12 mouse cellular contexts compared by ENCODE assay signal in genomic region chr10:80098630-80099029, GRCm38 (mm10). TPM values are rescaled to one million over a fixed set of nuclear protein-coding genes. Genes with fewer than 3 reads are reported as not detected.
DNase-seq lines count a peak whose midpoint lies in the region; ATAC-seq lines count a peak whose summit lies in the region.
"Had no signal": no experiment of that assay in that cellular context is flagged by ENCODE, and none has a peak within 500 bp of the region (broad histone marks: within the 10 kb centered on the region; RNA-seq: fewer than 3 reads in every experiment).

No protein-coding gene starts in this region.

- no peaks in the 10 kb centered on the region for H3K9me3 ChIP-seq in heart, embryonic 13.5 days
- no peaks in the 10 kb centered on the region for H3K9me3 ChIP-seq in heart, embryonic 11.5 days (replicated peaks; ENCODE audit: control insufficient read depth, low read length)
- no peaks in the 10 kb centered on the region for H3K9me3 ChIP-seq in embryonic facial prominence, embryonic 15.5 days (replicated peaks)
- H3K9me3 ChIP-seq in liver, embryonic 11.5 days (ENCODE audit: control insufficient read depth, low read length), result no peaks in the 10 kb centered on the region
- H3K9me3 ChIP-seq: midbrain, embryonic 12.5 days had no signal

- peaks cover 89% of the 10 kb centered on the region for H3K4me1 ChIP-seq in heart, embryonic 13.5 days
- peaks cover 68% of the 10 kb centered on the region for H3K4me1 ChIP-seq in heart, embryonic 11.5 days (ENCODE audit: control insufficient read depth, insufficient read depth, low read length)
- peaks cover 64% of the 10 kb centered on the region for H3K4me1 ChIP-seq in embryonic facial prominence, embryonic 15.5 days
- peaks cover 70% of the 10 kb centered on the region for H3K4me1 ChIP-seq in liver, embryonic 11.5 days (replicated peaks; ENCODE audit: control insufficient read depth, insufficient read depth, low read length)

- H3K4me3 ChIP-seq in heart, embryonic 13.5 days, result no peak overlapping the region
- no peak overlapping the region for H3K4me3 ChIP-seq in heart, embryonic 11.5 days (ENCODE audit: low read depth, low read length)
- H3K4me3 ChIP-seq in embryonic facial prominence, embryonic 15.5 days (replicated peaks), result no peak overlapping the region
- no peak overlapping the region for H3K4me3 ChIP-seq in liver, embryonic 11.5 days (ENCODE audit: low read depth, low read length)
- H3K4me3 ChIP-seq: layer of hippocampus, adult 2 months; midbrain, embryonic 12.5 days had no signal

- H3K4me2 ChIP-seq in heart, embryonic 13.5 days, result no peak overlapping the region
- no peak overlapping the region for H3K4me2 ChIP-seq in heart, embryonic 11.5 days
- no peak overlapping the region for H3K4me2 ChIP-seq in embryonic facial prominence, embryonic 15.5 days (replicated peaks)
- peak overlapping the region; percentile 26 for H3K4me2 ChIP-seq in liver, embryonic 11.5 days
- H3K4me2 ChIP-seq: hindbrain, embryonic 14.5 days; midbrain, embryonic 12.5 days had no signal

- no peak for ATAC-seq in heart, embryonic 13.5 days (ENCODE audit: extremely low read depth, insufficient number of reproducible peaks, low FRiP score, low TSS enrichment)
- ATAC-seq in heart, embryonic 11.5 days (replicated peaks; ENCODE audit: insufficient number of reproducible peaks, low FRiP score, low TSS enrichment), result no peak
- no peak for ATAC-seq in embryonic facial prominence, embryonic 15.5 days (ENCODE audit: insufficient number of reproducible peaks, low FRiP score, low TSS enrichment, low read depth)
- ATAC-seq in liver, embryonic 11.5 days (replicated peaks; ENCODE audit: low FRiP score), result no peak
- ATAC-seq in megakaryocyte progenitor cell, adult 5-6 weeks (replicated peaks; ENCODE audit: poor library complexity), result peak; percentile 20; the same call in 1 of the 2 replicates

- WGBS in heart, embryonic 13.5 days, result 71% methylated on average over 5 of the region's 5 CpGs
- WGBS in heart, embryonic 11.5 days (ENCODE audit: insufficient replicate concordance), result 77% methylated on average over 5 of the region's 5 CpGs
- 87% methylated on average over 5 of the region's 5 CpGs for whole genome bisulfite sequencing in embryonic facial prominence, embryonic 15.5 days
- WGBS in liver, embryonic 11.5 days, result 78% methylated on average over 5 of the region's 5 CpGs

- H3K27me3 ChIP-seq in heart, embryonic 13.5 days (replicated peaks), result no peaks in the 10 kb centered on the region
- no peaks in the 10 kb centered on the region for H3K27me3 ChIP-seq in heart, embryonic 11.5 days (ENCODE audit: control insufficient read depth, insufficient read depth, low read length)
- no peaks in the 10 kb centered on the region for H3K27me3 ChIP-seq in embryonic facial prominence, embryonic 15.5 days
- no peaks in the 10 kb centered on the region for H3K27me3 ChIP-seq in liver, embryonic 11.5 days (replicated peaks; ENCODE audit: control insufficient read depth, insufficient read depth, low read length)
- H3K27me3 ChIP-seq: midbrain, embryonic 12.5 days had no signal

- DNase-seq in liver, embryonic 11.5 days (ENCODE audit: low spot score), result no peak
- DNase-seq in Muller cell, postnatal 12 days (ENCODE audit: inconsistent ontology term), result no peak
- no peak for DNase-seq in layer of hippocampus, adult 9-10 months (ENCODE audit: low spot score)
- no peak for DNase-seq in cerebellum, postnatal 10 days
- DNase-seq: cerebellum, postnatal 14 days had no signal

- H3K36me3 ChIP-seq in heart, embryonic 13.5 days, result no peaks in the 10 kb centered on the region
- no peaks in the 10 kb centered on the region for H3K36me3 ChIP-seq in heart, embryonic 11.5 days (ENCODE audit: control insufficient read depth, insufficient read depth, low read length)
- H3K36me3 ChIP-seq in embryonic facial prominence, embryonic 15.5 days, result 0 out of 2 replicates have a peak, but pooled peaks cover 3% of the 10 kb centered on the region
- no peaks in the 10 kb centered on the region; the same call in 1 of the 2 replicates for H3K36me3 ChIP-seq in liver, embryonic 11.5 days (ENCODE audit: control insufficient read depth, insufficient read depth, low read length)
- H3K36me3 ChIP-seq: midbrain, embryonic 12.5 days had no signal

- peak overlapping the region; percentile 11; the same call in 1 of the 2 replicates for H3K9ac ChIP-seq in heart, embryonic 13.5 days
- no peak overlapping the region for H3K9ac ChIP-seq in heart, embryonic 11.5 days (ENCODE audit: low read depth, low read length)
- H3K9ac ChIP-seq in embryonic facial prominence, embryonic 15.5 days, result no peak overlapping the region
- peak overlapping the region; percentile 15; the same call in 1 of the 2 replicates for H3K9ac ChIP-seq in liver, embryonic 11.5 days (ENCODE audit: low read depth, low read length)
- H3K9ac ChIP-seq: hindbrain, embryonic 14.5 days; midbrain, embryonic 12.5 days had no signal

- H3K27ac ChIP-seq in heart, embryonic 13.5 days (replicated peaks), result no peak overlapping the region
- no peak overlapping the region for H3K27ac ChIP-seq in heart, embryonic 11.5 days (ENCODE audit: low read depth, low read length)
- peak overlapping the region; percentile 78 for H3K27ac ChIP-seq in embryonic facial prominence, embryonic 15.5 days (replicated peaks)
- 0 out of 2 replicates have a peak overlapping the region, but pooled peaks have one; percentile 1 for H3K27ac ChIP-seq in liver, embryonic 11.5 days (ENCODE audit: low read depth, low read length)
- H3K27ac ChIP-seq: hindbrain, embryonic 14.5 days; layer of hippocampus, adult 2 months; midbrain, embryonic 12.5 days had no signal

RNA-seq across cellular contexts. Expression of gene Sbno2, which starts 6.7 kb away (rescaled TPM):
- 9.1 and 10.1 TPM in 2 replicates for polyA plus RNA-seq in heart, embryonic 13.5 days (2015; fragmentation: Nextera tagmentation; extraction: Ambion mirVana)
- 8.4 and 9.6 TPM in 2 replicates for polyA plus RNA-seq in heart, embryonic 11.5 days (2014; fragmentation: Nextera tagmentation; extraction: Ambion mirVana)
- polyA plus RNA-seq in embryonic facial prominence, embryonic 15.5 days (2015; fragmentation: Nextera tagmentation; extraction: Ambion mirVana), result 19.4 and 19.8 TPM in 2 replicates
- polyA plus RNA-seq in liver, embryonic 11.5 days (2014; fragmentation: Nextera tagmentation; extraction: Ambion mirVana), result 17.7 and 19.2 TPM in 2 replicates
- 16.9 and 19.5 TPM in 2 replicates for total RNA-seq in megakaryocyte progenitor cell, adult 5-6 weeks (2015)
- total RNA-seq in megakaryocyte progenitor cell, adult 5-6 weeks (2017), result 19.1 and 24.0 TPM in 2 replicates

RNA-seq across cellular contexts. Expression of gene Stk11, which starts 17.0 kb away (rescaled TPM):
- 12.0 and 13.0 TPM in 2 replicates for polyA plus RNA-seq in heart, embryonic 13.5 days (2015; fragmentation: Nextera tagmentation; extraction: Ambion mirVana)
- 16.5 and 20.0 TPM in 2 replicates for polyA plus RNA-seq in heart, embryonic 11.5 days (2014; fragmentation: Nextera tagmentation; extraction: Ambion mirVana)
- polyA plus RNA-seq in embryonic facial prominence, embryonic 15.5 days (2015; fragmentation: Nextera tagmentation; extraction: Ambion mirVana), result 21.3 and 27.3 TPM in 2 replicates
- 25.1 and 33.5 TPM in 2 replicates for polyA plus RNA-seq in liver, embryonic 11.5 days (2014; fragmentation: Nextera tagmentation; extraction: Ambion mirVana)
- total RNA-seq in megakaryocyte progenitor cell, adult 5-6 weeks (2015), result 71.7 and 81.1 TPM in 2 replicates
- 159 and 172 TPM in 2 replicates for total RNA-seq in megakaryocyte progenitor cell, adult 5-6 weeks (2017)

RNA-seq across cellular contexts. Expression of gene Atp5d, which starts 39.8 kb away (rescaled TPM):
- 808 and 893 TPM in 2 replicates for polyA plus RNA-seq in heart, embryonic 13.5 days (2015; fragmentation: Nextera tagmentation; extraction: Ambion mirVana)
- polyA plus RNA-seq in heart, embryonic 11.5 days (2014; fragmentation: Nextera tagmentation; extraction: Ambion mirVana), result 772 and 785 TPM in 2 replicates
- 516 and 519 TPM in 2 replicates for polyA plus RNA-seq in embryonic facial prominence, embryonic 15.5 days (2015; fragmentation: Nextera tagmentation; extraction: Ambion mirVana)
- polyA plus RNA-seq in liver, embryonic 11.5 days (2014; fragmentation: Nextera tagmentation; extraction: Ambion mirVana), result 482 and 514 TPM in 2 replicates
- 187 and 199 TPM in 2 replicates for total RNA-seq in megakaryocyte progenitor cell, adult 5-6 weeks (2015)
- total RNA-seq in megakaryocyte progenitor cell, adult 5-6 weeks (2017), result 37.6 and 39.3 TPM in 2 replicates

RNA-seq across cellular contexts. Expression of gene Cbarp, which starts 42.0 kb away (rescaled TPM):
- 1.6 and 2.5 TPM in 2 replicates for polyA plus RNA-seq in heart, embryonic 13.5 days (2015; fragmentation: Nextera tagmentation; extraction: Ambion mirVana)
- polyA plus RNA-seq in heart, embryonic 11.5 days (2014; fragmentation: Nextera tagmentation; extraction: Ambion mirVana), result 2.5 and 2.7 TPM in 2 replicates
- polyA plus RNA-seq in embryonic facial prominence, embryonic 15.5 days (2015; fragmentation: Nextera tagmentation; extraction: Ambion mirVana), result 9.3 and 10.9 TPM in 2 replicates
- polyA plus RNA-seq in liver, embryonic 11.5 days (2014; fragmentation: Nextera tagmentation; extraction: Ambion mirVana), result 2.8 and 3.1 TPM in 2 replicates
- total RNA-seq in megakaryocyte progenitor cell, adult 5-6 weeks (2015), result 3.8 and 4.8 TPM in 2 replicates
- 2.0 and 2.2 TPM in 2 replicates for total RNA-seq in megakaryocyte progenitor cell, adult 5-6 weeks (2017)

RNA-seq across cellular contexts. Expression of gene Midn, which starts 49.4 kb away (rescaled TPM):
- polyA plus RNA-seq in heart, embryonic 13.5 days (2015; fragmentation: Nextera tagmentation; extraction: Ambion mirVana), result 15.6 and 15.7 TPM in 2 replicates
- 29.5 and 31.9 TPM in 2 replicates for polyA plus RNA-seq in heart, embryonic 11.5 days (2014; fragmentation: Nextera tagmentation; extraction: Ambion mirVana)
- 18.3 and 20.4 TPM in 2 replicates for polyA plus RNA-seq in embryonic facial prominence, embryonic 15.5 days (2015; fragmentation: Nextera tagmentation; extraction: Ambion mirVana)
- polyA plus RNA-seq in liver, embryonic 11.5 days (2014; fragmentation: Nextera tagmentation; extraction: Ambion mirVana), result 19.2 and 20.1 TPM in 2 replicates
- 21.4 and 22.2 TPM in 2 replicates for total RNA-seq in megakaryocyte progenitor cell, adult 5-6 weeks (2015)
- 12.7 and 17.9 TPM in 2 replicates for total RNA-seq in megakaryocyte progenitor cell, adult 5-6 weeks (2017)

Comparison
In these comparisons a context has a peak if more than half of its experiments do, and no peak if none do; other contexts are left out.
1. H3K9ac ChIP-seq: peak in heart, embryonic 13.5 days (single experiment) and liver, embryonic 11.5 days (single experiment); none in heart, embryonic 11.5 days (single experiment) and embryonic facial prominence, embryonic 15.5 days (single experiment).
2. H3K27ac ChIP-seq: peak in embryonic facial prominence, embryonic 15.5 days (single experiment) and liver, embryonic 11.5 days (single experiment); none in heart, embryonic 13.5 days (single experiment) and heart, embryonic 11.5 days (single experiment).